Mouse (Mus musculus) limb, embryonic 13.5 days (tissue): Measurements from ENCODE around the gene Gm21988. TPM values are rescaled to one million over a fixed set of nuclear protein-coding genes. Genes with fewer than 3 reads are reported as not detected.

Experiments
- ATAC-seq: fragments of 200-750 bp; cut with Nextera tagmentation; 2 replicates; pipeline ENCODE4 v1.8.0; 2017; ENCODE audit warnings: low read depth, moderate number of reproducible peaks, moderate TSS enrichment; ENCODE audit not compliant: low FRiP score
- H3K27ac ChIP-seq: fragments of 300-500 bp; sonication (generic); 2 replicates; pipeline ENCODE4 v1.5.1; 2015; ENCODE audit warnings: inconsistent platforms, mild to moderate bottlenecking, moderate library complexity
- H3K27me3 ChIP-seq: fragments of 300-500 bp; sonication (generic); 2 replicates; pipeline ENCODE4 v1.6.1; 2015; ENCODE audit warnings: mild to moderate bottlenecking, inconsistent platforms
- H3K36me3 ChIP-seq: fragments of 300-500 bp; sonication (generic); 2 replicates; pipeline ENCODE4 v1.6.1; 2015; ENCODE audit warnings: inconsistent platforms, mild to moderate bottlenecking, moderate library complexity
- H3K4me1 ChIP-seq: fragments of 300-500 bp; sonication (generic); 2 replicates; pipeline ENCODE4 v1.6.1; 2015; ENCODE audit warnings: inconsistent platforms
- H3K4me2 ChIP-seq: fragments of 300-500 bp; sonication (generic); replicated peaks from 2 replicates; pipeline ENCODE4 v1.6.1; 2015; ENCODE audit warnings: inconsistent platforms, mild to moderate bottlenecking, moderate library complexity
- H3K4me3 ChIP-seq: fragments of 300-500 bp; sonication (generic); 2 replicates; pipeline ENCODE4 v1.5.1; 2015; ENCODE audit warnings: moderate library complexity, mild to moderate bottlenecking, inconsistent platforms
- H3K9ac ChIP-seq: fragments of 300-500 bp; sonication (generic); 2 replicates; pipeline ENCODE4 v1.6.1; 2015; ENCODE audit warnings: mild to moderate bottlenecking, inconsistent platforms
- H3K9me3 ChIP-seq: fragments of 300-500 bp; sonication (generic); 2 replicates; pipeline ENCODE4 v1.6.1; 2016; ENCODE audit warnings: inconsistent platforms
- WGBS: fragments of 180-500 bp; shearing (Covaris S2); methylation state at CpG from one replicate; pipeline ENCODE4 v1.1.7; 2015; 5-methylcytosine and 5-hydroxymethylcytosine counted together
- polyA plus RNA-seq: library from polyadenylated mRNA; unstranded; fragments of >200 nt; fragmentation: Nextera tagmentation; extraction: Ambion mirVana; gene quantifications from 2 replicates; pipeline ENCODE4 v1.2.1, GENCODE M21; 2015

Gene Gm21988
- polyA plus RNA-seq, 1 experiment from 2014 or later: 12.1 TPM

DNA sequence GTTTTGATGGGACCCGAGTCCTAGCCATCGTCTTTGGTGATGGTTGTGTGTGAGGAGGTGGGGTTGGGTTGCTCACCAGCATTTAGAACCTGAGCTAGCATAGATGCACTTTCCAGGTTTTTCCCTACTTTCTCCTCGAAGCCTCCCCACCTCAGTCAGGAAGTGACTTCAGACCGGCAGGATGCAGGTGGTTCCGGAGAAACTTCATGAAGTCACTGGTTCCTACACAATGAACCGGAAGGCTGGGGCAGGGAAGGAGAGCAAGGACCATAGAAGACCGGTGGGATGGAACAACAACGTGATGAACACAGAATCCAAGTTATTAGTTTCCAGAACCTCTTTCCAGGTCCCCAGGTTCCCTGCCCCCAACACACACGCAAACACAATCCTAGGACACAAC is 15.9 kb downstream of the Gm21988 start:
- Histone ChIP-seq H3K27ac (no peak overlapping the region), H3K9ac (no peak overlapping the region), H3K4me2 (no peak overlapping the region), H3K36me3 (no peaks in the 10 kb centered on the region), H3K9me3 (no peaks in the 10 kb centered on the region), H3K27me3 (peaks cover 59% of the 10 kb centered on the region), H3K4me3 (no peak overlapping the region), H3K4me1 (peaks cover 46% of the 10 kb centered on the region)
- ATAC-seq: no peak
- WGBS: 79% methylated on average over 9 of the region's 9 CpGs

DNA sequence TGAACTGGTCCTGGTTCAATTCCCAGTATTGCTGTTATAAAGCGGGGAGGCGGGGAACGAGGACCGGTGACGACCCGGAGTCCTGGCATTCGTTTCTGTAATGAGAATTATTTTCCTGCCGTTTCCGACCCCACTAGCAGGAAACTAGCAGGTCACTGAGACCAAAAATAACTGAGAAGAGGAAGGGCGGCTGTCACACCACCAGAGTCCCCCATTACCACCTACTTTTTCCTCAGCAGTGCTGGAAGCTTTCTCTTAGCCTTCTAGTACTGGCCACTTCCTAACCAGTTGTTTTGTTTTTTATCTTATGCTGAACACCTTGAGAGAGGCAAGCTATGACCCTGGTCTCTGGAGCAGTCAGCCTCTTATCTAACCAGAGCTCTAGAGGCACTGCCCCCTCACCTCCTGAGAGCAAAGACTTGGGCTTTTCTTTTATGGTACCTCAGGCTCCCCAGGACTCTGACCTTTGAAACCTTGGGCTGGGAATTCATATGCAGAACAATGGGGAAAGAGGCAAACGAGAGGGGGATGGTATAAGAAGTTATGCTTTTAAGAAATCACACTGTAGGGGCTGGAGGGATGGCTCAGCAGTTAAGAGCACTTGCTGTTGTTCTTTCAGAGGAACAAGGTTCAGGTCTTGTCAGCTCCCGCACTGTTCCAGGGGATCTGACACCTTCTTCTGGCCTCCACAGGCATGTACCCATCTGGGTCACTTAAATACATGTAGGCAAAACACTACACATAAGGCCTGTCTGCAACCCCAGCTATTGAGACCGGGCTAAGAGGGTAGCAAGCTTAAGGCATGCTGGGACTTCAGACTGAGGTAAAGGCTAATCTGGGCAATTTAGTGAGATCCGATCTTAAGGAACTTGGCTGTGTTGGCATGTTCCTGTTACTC is 17.8 kb downstream of the Gm21988 start:
- peak overlapping the region; percentile 61 for H3K27ac ChIP-seq
- WGBS: 11% methylated on average over 14 of the region's 14 CpGs
- peaks cover 49% of the 10 kb centered on the region for H3K27me3 ChIP-seq

DNA sequence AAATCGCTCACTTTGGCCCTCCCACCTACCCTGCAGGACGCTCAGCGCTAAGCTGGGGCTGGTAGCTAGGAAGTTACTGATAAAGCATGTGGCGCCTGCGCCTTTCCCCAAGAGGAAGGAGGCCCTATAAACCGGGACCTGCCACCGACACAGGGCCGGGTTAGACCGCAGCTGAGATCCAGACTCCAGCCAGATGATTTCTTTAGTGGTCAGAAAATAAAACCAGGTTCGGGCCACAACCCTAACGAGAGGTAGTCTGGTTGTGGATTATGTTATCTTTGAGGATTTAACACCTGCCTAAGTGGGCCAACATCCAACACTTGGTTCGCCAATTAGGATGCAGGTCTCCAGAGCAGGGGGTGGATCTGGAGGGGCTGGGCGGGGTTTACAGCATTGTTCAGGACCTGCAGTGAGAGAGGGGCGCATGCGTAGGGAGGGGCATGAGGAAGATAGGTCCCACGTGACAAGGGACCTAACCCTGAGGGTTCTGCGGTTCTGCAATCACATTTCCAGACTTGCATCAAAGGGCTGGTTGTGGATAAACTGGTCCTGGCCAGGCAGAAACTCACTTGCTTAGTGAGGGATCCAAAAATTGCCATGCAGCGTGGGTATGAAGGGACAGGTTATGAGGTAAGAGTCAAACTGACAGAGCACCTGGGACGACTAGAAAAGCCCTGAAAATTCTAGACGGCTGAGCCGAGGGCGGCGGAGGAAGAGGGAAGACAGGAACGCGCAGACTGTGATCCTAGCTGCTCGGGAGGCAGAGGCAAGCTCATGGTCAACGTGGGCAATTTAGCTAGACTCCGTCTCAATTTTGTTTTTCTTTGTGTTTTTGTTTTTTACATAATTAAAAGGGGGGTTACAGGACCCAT is 18.7 kb downstream of the Gm21988 start, which contains the start of gene Slc16a13:
Gene Slc16a13 (minus strand): TSS at position 334 of the 872 bp plus-strand sequence.
- Histone ChIP-seq H3K36me3 (no peaks in the 10 kb centered on the region), H3K4me3 (peak within 1 kb of the TSS; percentile 56), H3K9ac (peak within 1 kb of the TSS; percentile 79), H3K27me3 (peaks cover 49% of the 10 kb centered on the region), H3K4me2 (peak within 1 kb of the TSS; percentile 85), H3K27ac (peak within 1 kb of the TSS; percentile 61), H3K4me1 (peaks cover 31% of the 10 kb centered on the region), H3K9me3 (no peaks in the 10 kb centered on the region)
- WGBS: under 1% methylated on average over 28 of the region's 28 CpGs
- ATAC-seq: peak; percentile 95

More for the DNA sequence above, 17.8 kb downstream of the Gm21988 start:
- peaks cover 40% of the 10 kb centered on the region for H3K4me1 ChIP-seq
- H3K9ac ChIP-seq: peak overlapping the region; percentile 79
- no peaks in the 10 kb centered on the region for H3K36me3 ChIP-seq
- no peaks in the 10 kb centered on the region for H3K9me3 ChIP-seq
- ATAC-seq: no peak
- H3K4me2 ChIP-seq: peak overlapping the region; percentile 85
- peak overlapping the region; percentile 56 for H3K4me3 ChIP-seq

DNA sequence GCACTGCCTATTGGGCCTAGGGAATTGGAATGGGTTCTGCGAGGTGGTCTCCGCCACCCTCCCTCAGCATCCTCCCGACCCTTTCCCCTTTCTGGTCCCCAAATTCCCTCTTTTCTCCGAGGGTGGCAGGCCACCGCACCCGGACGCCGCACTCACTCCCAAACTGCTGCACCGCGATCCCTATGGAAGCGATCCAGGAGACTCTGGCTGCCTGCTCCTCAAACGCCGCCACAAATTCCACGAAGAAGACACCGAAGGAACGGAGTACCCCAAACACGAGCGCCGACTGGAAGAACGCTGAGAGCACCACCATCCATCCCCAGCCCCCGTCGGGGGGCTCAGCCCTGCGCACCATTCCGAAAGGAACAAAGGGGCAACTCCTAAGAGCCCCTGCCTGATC is 19.3 kb downstream of the Gm21988 start:
- ATAC-seq: no peak
- H3K9ac ChIP-seq: peak overlapping the region; percentile 79
- WGBS: under 1% methylated on average over 24 of the region's 24 CpGs
- no peaks in the 10 kb centered on the region for H3K9me3 ChIP-seq
- peak overlapping the region; percentile 52 for H3K27ac ChIP-seq
- peaks cover 36% of the 10 kb centered on the region for H3K4me1 ChIP-seq
- H3K27me3 ChIP-seq: peaks cover 49% of the 10 kb centered on the region
- H3K4me3 ChIP-seq: peak overlapping the region; percentile 56
- H3K36me3 ChIP-seq: no peaks in the 10 kb centered on the region
- peak overlapping the region; percentile 85 for H3K4me2 ChIP-seq

DNA sequence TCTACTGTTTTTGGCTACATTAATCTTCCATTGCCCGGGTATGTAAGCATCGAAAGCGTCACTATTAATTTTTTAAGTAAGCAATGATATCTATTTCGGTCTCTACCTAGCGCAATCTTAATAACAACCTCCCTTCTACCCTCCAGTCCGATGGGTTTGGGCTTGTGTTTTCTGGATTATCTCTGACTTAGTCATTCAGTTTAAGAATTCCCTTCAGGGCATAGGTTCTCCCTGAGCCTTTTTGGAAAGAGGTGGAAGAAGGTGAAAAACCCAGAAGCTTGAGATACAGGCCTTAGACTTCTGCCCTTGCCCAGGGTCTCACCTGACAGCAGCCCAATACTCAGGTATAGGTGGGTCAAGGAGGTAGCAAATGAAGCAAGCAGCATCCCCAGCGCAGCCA is 19.8 kb downstream of the Gm21988 start:
- H3K27ac ChIP-seq: peak overlapping the region; percentile 52; the same call in 1 of the 2 replicates
- H3K4me1 ChIP-seq: peaks cover 40% of the 10 kb centered on the region
- H3K36me3 ChIP-seq: no peaks in the 10 kb centered on the region
- WGBS: 57% methylated on average over 7 of the region's 7 CpGs
- peak overlapping the region; percentile 79 for H3K9ac ChIP-seq
- no peak for ATAC-seq
- H3K27me3 ChIP-seq: peaks cover 49% of the 10 kb centered on the region
- peak overlapping the region; percentile 85 for H3K4me2 ChIP-seq
- peak overlapping the region; percentile 56 for H3K4me3 ChIP-seq
- no peaks in the 10 kb centered on the region for H3K9me3 ChIP-seq

DNA sequence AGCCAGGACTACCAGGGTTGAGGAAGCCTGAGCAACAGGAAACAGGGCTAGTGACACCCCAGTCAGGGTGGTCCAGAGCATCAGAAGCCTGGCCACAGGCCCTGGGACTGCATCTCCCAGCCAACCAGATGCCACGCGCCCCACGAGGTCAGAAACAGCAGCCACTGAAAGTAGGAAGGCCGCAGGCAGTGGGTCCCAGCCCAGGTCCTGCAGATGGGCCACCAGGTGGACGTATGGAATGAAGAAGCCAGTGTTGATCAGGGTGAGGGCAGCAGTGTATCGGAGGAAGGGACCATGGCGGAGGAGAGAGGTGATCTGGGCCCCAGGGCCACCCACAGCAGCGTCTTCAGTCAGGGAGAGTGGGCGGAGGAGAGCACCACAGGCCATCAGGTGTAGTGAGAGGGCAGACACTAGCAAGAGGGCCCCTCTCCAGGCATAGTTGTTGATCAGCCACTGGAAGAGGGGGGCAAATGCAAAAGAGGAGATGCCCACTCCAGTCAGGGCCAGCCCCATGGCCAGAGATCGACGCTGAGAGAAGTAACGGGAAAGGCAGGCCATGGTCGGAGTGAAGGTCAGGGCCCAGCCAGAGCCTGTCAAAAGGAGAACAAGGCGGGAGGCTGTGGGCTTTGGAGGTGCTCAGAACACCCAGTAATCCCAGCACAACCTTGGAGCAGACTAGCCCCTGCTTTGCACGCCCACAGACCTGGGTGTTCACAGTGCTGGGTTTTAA is 20.7 kb downstream of the Gm21988 start:
- Histone ChIP-seq H3K27ac (no peak overlapping the region), H3K4me3 (no peak overlapping the region), H3K4me2 (peak overlapping the region; percentile 85), H3K9ac (no peak overlapping the region), H3K4me1 (peaks cover 50% of the 10 kb centered on the region), H3K9me3 (no peaks in the 10 kb centered on the region), H3K36me3 (no peaks in the 10 kb centered on the region), H3K27me3 (peaks cover 49% of the 10 kb centered on the region)
- WGBS: 90% methylated on average over 15 of the region's 15 CpGs
- no peak for ATAC-seq

DNA sequence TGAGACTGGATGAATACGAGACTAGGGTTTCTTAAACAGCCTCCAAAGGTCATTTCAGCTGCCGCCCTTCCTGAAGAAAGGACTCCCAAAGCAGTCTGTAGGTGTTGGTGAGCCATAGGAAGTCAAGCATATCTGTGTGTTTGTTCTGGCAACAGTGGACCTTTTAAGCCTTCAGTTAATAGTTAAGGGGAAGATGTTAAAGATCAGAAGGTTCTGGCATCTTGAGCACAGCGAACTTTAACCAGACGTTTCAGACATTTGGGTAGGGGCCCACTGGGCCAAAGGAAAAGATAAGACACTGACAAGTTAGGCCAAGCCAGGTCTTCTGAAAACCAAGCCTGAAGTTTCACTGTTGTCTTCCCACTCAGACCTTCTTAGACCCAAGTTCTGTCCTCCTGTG is 21.6 kb downstream of the Gm21988 start:
- WGBS: 86% methylated on average over 4 of the region's 4 CpGs
- Histone ChIP-seq H3K9ac (no peak overlapping the region), H3K4me2 (no peak overlapping the region), H3K4me1 (peaks cover 55% of the 10 kb centered on the region), H3K9me3 (no peaks in the 10 kb centered on the region), H3K27ac (no peak overlapping the region), H3K36me3 (no peaks in the 10 kb centered on the region), H3K4me3 (no peak overlapping the region), H3K27me3 (peaks cover 52% of the 10 kb centered on the region)
- no peak for ATAC-seq

DNA sequence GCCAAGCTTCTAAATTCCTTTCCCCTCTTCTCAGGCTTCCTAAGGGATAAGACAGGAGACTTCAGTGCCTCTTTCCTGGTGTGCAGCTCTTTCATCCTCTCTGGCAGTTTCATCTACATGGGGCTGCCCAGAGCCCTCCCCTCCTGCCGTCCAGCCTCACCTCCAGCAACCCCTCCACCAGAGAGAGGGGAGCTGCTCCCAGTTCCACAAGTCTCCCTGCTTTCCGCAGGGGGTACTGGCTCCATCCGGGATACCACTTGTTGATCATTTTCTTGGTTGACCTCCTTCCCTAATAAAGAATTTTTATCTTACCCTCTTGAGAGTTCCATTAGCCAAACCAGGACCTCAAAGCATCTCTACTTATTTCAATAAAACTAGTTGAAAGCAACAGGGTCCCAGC is 23.5 kb downstream of the Gm21988 start:
- no peak overlapping the region for H3K4me2 ChIP-seq
- 58% methylated on average over 3 of the region's 3 CpGs for WGBS
- no peak overlapping the region for H3K4me3 ChIP-seq
- no peak overlapping the region for H3K9ac ChIP-seq
- no peak for ATAC-seq
- no peaks in the 10 kb centered on the region for H3K36me3 ChIP-seq
- peaks cover 44% of the 10 kb centered on the region for H3K4me1 ChIP-seq
- H3K27me3 ChIP-seq: peaks cover 60% of the 10 kb centered on the region
- no peak overlapping the region for H3K27ac ChIP-seq
- H3K9me3 ChIP-seq: no peaks in the 10 kb centered on the region

DNA sequence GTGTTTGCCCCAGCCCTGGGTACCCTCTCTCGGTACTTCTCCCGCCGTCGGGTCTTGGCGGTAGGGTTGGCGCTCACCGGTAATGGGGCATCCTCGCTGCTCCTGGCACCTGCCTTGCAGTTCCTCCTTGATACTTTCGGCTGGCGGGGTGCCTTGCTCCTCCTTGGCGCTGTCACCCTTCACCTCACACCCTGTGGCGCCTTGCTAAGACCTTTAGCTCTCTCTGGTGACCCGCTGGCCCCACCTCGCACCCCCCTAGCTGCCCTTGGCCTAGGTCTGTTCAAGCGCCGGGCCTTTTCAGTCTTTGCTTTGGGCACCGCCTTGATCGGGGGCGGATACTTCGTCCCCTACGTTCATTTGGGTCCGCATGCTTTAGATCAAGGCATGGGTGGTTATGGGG is 24.3 kb downstream of the Gm21988 start:
- H3K9me3 ChIP-seq: no peaks in the 10 kb centered on the region
- H3K27me3 ChIP-seq: peaks cover 64% of the 10 kb centered on the region
- no peaks in the 10 kb centered on the region for H3K36me3 ChIP-seq
- peak overlapping the region; percentile 41 for H3K4me3 ChIP-seq
- H3K4me1 ChIP-seq: peaks cover 41% of the 10 kb centered on the region
- ATAC-seq: no peak
- H3K27ac ChIP-seq: no peak overlapping the region
- peak overlapping the region; percentile 71; the same call in 1 of the 2 replicates for H3K4me2 ChIP-seq
- 10% methylated on average over 22 of the region's 22 CpGs for WGBS
- H3K9ac ChIP-seq: no peak overlapping the region

DNA sequence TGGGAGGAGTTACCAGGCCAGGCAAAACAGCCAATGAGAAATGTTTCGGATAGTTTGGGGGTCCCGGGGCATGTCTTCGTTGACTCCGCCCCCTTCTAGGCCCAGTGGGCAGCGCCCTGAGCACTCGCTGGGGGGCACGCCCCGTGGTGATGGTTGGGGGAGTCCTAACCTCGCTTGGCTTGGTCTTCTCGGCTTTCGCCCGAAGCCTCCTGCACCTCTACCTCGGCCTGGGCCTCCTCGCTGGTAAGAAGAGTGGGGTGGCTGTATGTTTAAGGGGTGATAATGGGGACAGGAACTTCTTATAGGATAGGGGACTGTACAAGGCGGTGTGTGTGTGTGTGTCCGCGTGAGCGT is 24.8 kb downstream of the Gm21988 start:
- Histone ChIP-seq H3K9ac (peak overlapping the region; percentile 62; the same call in 1 of the 2 replicates), H3K4me2 (peak overlapping the region; percentile 71), H3K4me1 (peaks cover 37% of the 10 kb centered on the region), H3K4me3 (peak overlapping the region; percentile 41), H3K27me3 (peaks cover 64% of the 10 kb centered on the region), H3K36me3 (no peaks in the 10 kb centered on the region), H3K9me3 (no peaks in the 10 kb centered on the region), H3K27ac (no peak overlapping the region)
- ATAC-seq: peak; percentile 18; the same call in 1 of the 2 replicates
- WGBS: 3% methylated on average over 18 of the region's 18 CpGs

DNA sequence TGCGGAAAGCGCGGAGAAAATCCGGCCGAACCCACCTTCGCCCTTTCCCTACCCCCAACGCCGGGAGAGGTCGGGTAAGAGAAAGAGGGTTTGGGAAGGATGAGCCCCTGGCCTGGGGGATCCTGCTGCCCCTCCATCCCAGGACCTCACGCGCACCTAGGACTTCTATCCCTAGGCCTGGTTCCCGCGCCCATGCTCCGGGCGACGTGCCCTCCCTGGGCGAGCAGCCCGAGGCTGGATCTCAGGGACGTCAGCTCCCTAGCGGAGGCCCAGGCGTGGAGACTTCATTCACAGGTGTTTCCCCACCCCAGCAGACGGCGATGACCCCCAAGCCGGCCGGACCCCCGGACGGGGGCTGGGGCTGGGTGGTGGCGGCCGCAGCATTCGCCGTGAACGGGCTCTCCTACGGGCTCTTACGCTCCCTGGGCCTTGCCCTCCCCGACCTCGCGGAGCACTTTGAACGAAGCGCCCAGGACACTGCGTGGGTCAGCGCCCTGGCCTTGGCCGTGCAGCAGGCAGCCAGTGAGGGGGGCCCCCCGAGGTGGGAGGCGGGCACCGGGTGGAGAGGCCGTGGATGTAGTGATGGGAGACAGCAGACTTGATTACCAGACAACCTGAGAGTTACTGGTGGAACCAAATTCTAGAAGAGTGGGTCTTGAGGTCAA is 25.3 kb downstream of the Gm21988 start:
- no peaks in the 10 kb centered on the region for H3K9me3 ChIP-seq
- WGBS: 2% methylated on average over 45 of the region's 46 CpGs
- H3K9ac ChIP-seq: peak overlapping the region; percentile 62
- no peak overlapping the region for H3K27ac ChIP-seq
- H3K4me3 ChIP-seq: peak overlapping the region; percentile 41
- H3K36me3 ChIP-seq: no peaks in the 10 kb centered on the region
- peak overlapping the region; percentile 71 for H3K4me2 ChIP-seq
- peaks cover 32% of the 10 kb centered on the region for H3K4me1 ChIP-seq
- peaks cover 64% of the 10 kb centered on the region for H3K27me3 ChIP-seq
- ATAC-seq: 0 out of 2 replicates have a peak, but pooled peaks have one; percentile 11
